Comparison of ENCODE assay signal across 24 mouse cellular contexts in the genomic region with DNA sequence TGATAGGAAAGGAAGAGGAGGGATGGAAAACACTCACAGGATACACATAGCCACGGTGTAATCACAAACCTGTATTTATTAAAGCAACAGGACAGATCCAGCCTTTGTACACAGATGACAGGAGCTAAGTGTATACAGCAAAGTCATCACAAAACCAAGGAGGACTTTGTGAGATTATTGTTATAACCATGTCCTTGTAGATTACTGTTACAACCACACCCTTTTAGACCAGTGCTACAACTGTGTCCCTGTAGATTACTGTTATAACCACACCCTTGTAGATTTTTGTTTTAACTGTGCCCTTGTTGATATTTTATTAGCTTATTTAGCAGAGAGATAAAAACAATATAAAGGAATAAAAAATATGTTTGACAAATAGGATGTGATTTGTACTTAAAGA. TPM values are rescaled to one million over a fixed set of nuclear protein-coding genes. Genes with fewer than 3 reads are reported as not detected.
A peak's percentile ranks its signal among the peaks of the same experiment; 100 is the strongest.
DNase-seq lines count a peak whose midpoint lies in the region; ATAC-seq and TF ChIP-seq lines count a peak whose summit lies in the region.
"Had no signal": no experiment of that assay in that cellular context is flagged by ENCODE, and none has a peak within 500 bp of the region (broad histone marks: within the 10 kb centered on the region; RNA-seq: fewer than 3 reads in every experiment).

No protein-coding gene starts in this region.

- no peak overlapping the region for H3K9ac ChIP-seq in liver, embryonic 12.5 days
- no peak overlapping the region for H3K9ac ChIP-seq in liver, postnatal 0 days (replicated peaks)
- no peak overlapping the region for H3K9ac ChIP-seq in liver, embryonic 13.5 days
- H3K9ac ChIP-seq in liver, embryonic 16.5 days (ENCODE audit: low read depth, low read length): no peak overlapping the region
- no peak overlapping the region for H3K9ac ChIP-seq in midbrain, embryonic 15.5 days
- no peak overlapping the region for H3K9ac ChIP-seq in hindbrain, embryonic 11.5 days (ENCODE audit: low read depth, low read length)
- H3K9ac ChIP-seq: embryonic facial prominence, embryonic 12.5 days; forebrain, embryonic 13.5 days; forebrain, embryonic 15.5 days had no signal

- no peak for DNase-seq in liver, postnatal 0 days
- no peak for DNase-seq in liver, embryonic 13.5 days
- DNase-seq in testis, postnatal 10 days (ENCODE audit: low spot score): no peak
- DNase-seq in hindbrain, embryonic 11.5 days (ENCODE audit: low spot score): no peak
- DNase-seq: adrenal gland, adult 8-10 months; adrenal gland, postnatal 14 days; adrenal gland, postnatal 36 days; cerebellum, adult 11-12 months; cerebellum, adult 2 months; cerebellum, adult 9-10 months; cerebellum, postnatal 10 days; cerebellum, postnatal 25 days had no signal

- H3K9me3 ChIP-seq in liver, embryonic 12.5 days (replicated peaks): no peaks in the 10 kb centered on the region
- H3K9me3 ChIP-seq in liver, postnatal 0 days (ENCODE audit: low read length): no peaks in the 10 kb centered on the region
- H3K9me3 ChIP-seq in liver, embryonic 13.5 days (replicated peaks): no peaks in the 10 kb centered on the region
- no peaks in the 10 kb centered on the region for H3K9me3 ChIP-seq in liver, embryonic 16.5 days (replicated peaks; ENCODE audit: control insufficient read depth, low read length)
- no peaks in the 10 kb centered on the region for H3K9me3 ChIP-seq in midbrain, embryonic 15.5 days
- no peaks in the 10 kb centered on the region for H3K9me3 ChIP-seq in hindbrain, embryonic 11.5 days (ENCODE audit: control insufficient read depth, low read length)
- H3K9me3 ChIP-seq: embryonic facial prominence, embryonic 10.5 days; embryonic facial prominence, embryonic 12.5 days; forebrain, embryonic 13.5 days; forebrain, embryonic 15.5 days had no signal

- no peak overlapping the region for H3K27ac ChIP-seq in liver, embryonic 12.5 days
- H3K27ac ChIP-seq in liver, postnatal 0 days (ENCODE audit: low read depth): no peak overlapping the region
- H3K27ac ChIP-seq in liver, embryonic 13.5 days: no peak overlapping the region
- H3K27ac ChIP-seq in liver, embryonic 16.5 days (ENCODE audit: low read length): no peak overlapping the region
- no peak overlapping the region for H3K27ac ChIP-seq in midbrain, embryonic 15.5 days
- no peak overlapping the region for H3K27ac ChIP-seq in hindbrain, embryonic 11.5 days (ENCODE audit: low read depth, low read length)
- H3K27ac ChIP-seq: embryonic facial prominence, embryonic 10.5 days; embryonic facial prominence, embryonic 12.5 days; forebrain, embryonic 13.5 days; forebrain, embryonic 15.5 days had no signal

- no peak overlapping the region for H3K4me2 ChIP-seq in liver, embryonic 12.5 days
- no peak overlapping the region for H3K4me2 ChIP-seq in liver, postnatal 0 days (ENCODE audit: low read depth, low read length)
- H3K4me2 ChIP-seq in liver, embryonic 13.5 days: no peak overlapping the region
- no peak overlapping the region for H3K4me2 ChIP-seq in liver, embryonic 16.5 days (ENCODE audit: low read depth, low read length)
- no peak overlapping the region for H3K4me2 ChIP-seq in midbrain, embryonic 15.5 days
- no peak overlapping the region for H3K4me2 ChIP-seq in hindbrain, embryonic 11.5 days (replicated peaks; ENCODE audit: low read depth, low read length)
- H3K4me2 ChIP-seq: embryonic facial prominence, embryonic 12.5 days; forebrain, embryonic 13.5 days; forebrain, embryonic 15.5 days had no signal

- peaks cover 13% of the 10 kb centered on the region for H3K4me1 ChIP-seq in liver, embryonic 12.5 days
- no peaks in the 10 kb centered on the region for H3K4me1 ChIP-seq in liver, postnatal 0 days (ENCODE audit: insufficient read depth)
- peaks cover 12% of the 10 kb centered on the region for H3K4me1 ChIP-seq in liver, embryonic 13.5 days (replicated peaks)
- no peaks in the 10 kb centered on the region for H3K4me1 ChIP-seq in liver, embryonic 16.5 days (ENCODE audit: control insufficient read depth, low read depth, low read length)
- H3K4me1 ChIP-seq in midbrain, embryonic 15.5 days: no peaks in the 10 kb centered on the region
- H3K4me1 ChIP-seq in hindbrain, embryonic 11.5 days (replicated peaks; ENCODE audit: control insufficient read depth, insufficient read depth, low read length): no peaks in the 10 kb centered on the region
- H3K4me1 ChIP-seq: embryonic facial prominence, embryonic 10.5 days; embryonic facial prominence, embryonic 12.5 days; forebrain, embryonic 13.5 days; forebrain, embryonic 15.5 days had no signal

- no peaks in the 10 kb centered on the region for H3K36me3 ChIP-seq in liver, embryonic 12.5 days
- H3K36me3 ChIP-seq in liver, postnatal 0 days (replicated peaks; ENCODE audit: insufficient read depth, low read length): no peaks in the 10 kb centered on the region
- H3K36me3 ChIP-seq in liver, embryonic 13.5 days: no peaks in the 10 kb centered on the region
- no peaks in the 10 kb centered on the region for H3K36me3 ChIP-seq in liver, embryonic 16.5 days (ENCODE audit: control insufficient read depth, insufficient read depth)
- H3K36me3 ChIP-seq in midbrain, embryonic 15.5 days (replicated peaks): no peaks in the 10 kb centered on the region
- H3K36me3 ChIP-seq in hindbrain, embryonic 11.5 days (ENCODE audit: control insufficient read depth, insufficient read depth, low read length): no peaks in the 10 kb centered on the region
- H3K36me3 ChIP-seq: embryonic facial prominence, embryonic 10.5 days; embryonic facial prominence, embryonic 12.5 days; forebrain, embryonic 15.5 days had no signal

- TF ChIP-seq CTCF in liver, postnatal 0 days (IDR thresholded peaks at IDR 0.05; ENCODE audit: low read depth): no peak

- no peak for TF ChIP-seq EP300 in liver, postnatal 0 days (IDR thresholded peaks at IDR 0.05; ENCODE audit: low read depth)

- peak; percentile 72; the same call in 1 of the 2 replicates for ATAC-seq in liver, embryonic 12.5 days
- no peak for ATAC-seq in liver, postnatal 0 days
- peak; percentile 77 for ATAC-seq in liver, embryonic 13.5 days (ENCODE audit: low read depth)
- ATAC-seq in liver, embryonic 16.5 days (ENCODE audit: low read depth): 0 out of 2 replicates have a peak, but pooled peaks have one; percentile 16
- peak; percentile 50 for ATAC-seq in megakaryocyte-erythroid progenitor cell, adult 5-6 weeks (replicated peaks; ENCODE audit: low FRiP score, low TSS enrichment, poor library complexity, severe bottlenecking)
- ATAC-seq in midbrain, embryonic 15.5 days (replicated peaks): no peak
- no peak for ATAC-seq in hindbrain, embryonic 11.5 days (ENCODE audit: low FRiP score)
- ATAC-seq: activated CD4-positive, CD25-positive, alpha-beta regulatory T cell, adult 4 months; forebrain, embryonic 13.5 days; forebrain, embryonic 15.5 days; Patski had no signal

- 58% methylated on average over 1 of the region's 1 CpGs for WGBS in liver, embryonic 12.5 days (ENCODE audit: insufficient replicate concordance)
- WGBS in liver, postnatal 0 days (ENCODE audit: insufficient replicate concordance): 67% methylated on average over 1 of the region's 1 CpGs
- 57% methylated on average over 1 of the region's 1 CpGs for WGBS in liver, embryonic 13.5 days (ENCODE audit: insufficient replicate concordance)
- 42% methylated on average over 1 of the region's 1 CpGs for WGBS in liver, embryonic 16.5 days (ENCODE audit: insufficient replicate concordance)
- 77% methylated on average over 1 of the region's 1 CpGs for WGBS in midbrain, embryonic 15.5 days
- WGBS in hindbrain, embryonic 11.5 days: 83% methylated on average over 1 of the region's 1 CpGs

- H3K4me3 ChIP-seq in liver, embryonic 12.5 days: no peak overlapping the region
- H3K4me3 ChIP-seq in liver, postnatal 0 days (ENCODE audit: low read depth, low read length): no peak overlapping the region
- no peak overlapping the region for H3K4me3 ChIP-seq in liver, embryonic 13.5 days (replicated peaks)
- no peak overlapping the region for H3K4me3 ChIP-seq in liver, embryonic 16.5 days (ENCODE audit: low read depth, low read length)
- H3K4me3 ChIP-seq in midbrain, embryonic 15.5 days: no peak overlapping the region
- no peak overlapping the region for H3K4me3 ChIP-seq in hindbrain, embryonic 11.5 days (ENCODE audit: low read depth, low read length)
- H3K4me3 ChIP-seq: embryonic facial prominence, embryonic 10.5 days; embryonic facial prominence, embryonic 12.5 days; forebrain, embryonic 13.5 days; forebrain, embryonic 15.5 days had no signal

- no peaks in the 10 kb centered on the region for H3K27me3 ChIP-seq in liver, embryonic 12.5 days (replicated peaks)
- H3K27me3 ChIP-seq in liver, postnatal 0 days (ENCODE audit: insufficient read depth, low read length): no peaks in the 10 kb centered on the region
- H3K27me3 ChIP-seq in liver, embryonic 13.5 days: no peaks in the 10 kb centered on the region
- H3K27me3 ChIP-seq in liver, embryonic 16.5 days (ENCODE audit: control insufficient read depth, insufficient read depth, low read depth, low read length): no peaks in the 10 kb centered on the region
- no peaks in the 10 kb centered on the region for H3K27me3 ChIP-seq in midbrain, embryonic 15.5 days (replicated peaks)
- no peaks in the 10 kb centered on the region for H3K27me3 ChIP-seq in hindbrain, embryonic 11.5 days (ENCODE audit: control insufficient read depth, insufficient read depth, low read length)
- H3K27me3 ChIP-seq: embryonic facial prominence, embryonic 12.5 days; forebrain, embryonic 13.5 days; forebrain, embryonic 15.5 days had no signal

RNA-seq across cellular contexts. Expression of a gene that starts 58.8 kb away (rescaled TPM):
- polyA plus RNA-seq in liver, embryonic 12.5 days (2016; fragmentation: Nextera tagmentation; extraction: Ambion mirVana): not detected in 2 replicates
- polyA plus RNA-seq in liver, postnatal 0 days (2015; fragmentation: Nextera tagmentation; extraction: Ambion mirVana): 0.07 TPM in 1 of 2 replicates, not detected in the other
- not detected in 2 replicates for polyA plus RNA-seq in liver, embryonic 13.5 days (2015; fragmentation: Nextera tagmentation; extraction: Ambion mirVana)
- not detected in 2 replicates for polyA plus RNA-seq in liver, embryonic 16.5 days (2015; fragmentation: Nextera tagmentation; extraction: Ambion mirVana)
- total RNA-seq in megakaryocyte-erythroid progenitor cell, adult 5-6 weeks (2014; fragmentation: Nextera tagmentation): not detected in 2 replicates
- total RNA-seq in megakaryocyte-erythroid progenitor cell, adult 5-6 weeks (2017): not detected in 2 replicates
- polyA plus RNA-seq in midbrain, embryonic 15.5 days (2015; fragmentation: Nextera tagmentation; extraction: Ambion mirVana): 3.7 and 6.3 TPM in 2 replicates
- polyA plus RNA-seq in hindbrain, embryonic 11.5 days (2014; fragmentation: Nextera tagmentation; extraction: Ambion mirVana): 1.4 and 2.0 TPM in 2 replicates
- total RNA-seq: adrenal gland, adult 18-20 months; adrenal gland, adult 8-10 months; adrenal gland, postnatal 14 days; adrenal gland, postnatal 36 days had no signal
- polyA plus RNA-seq: activated CD4-positive, CD25-positive, alpha-beta regulatory T cell, adult 4 months; C2C12; Patski had no signal

Comparison
In these comparisons a context has a peak if more than half of its experiments do, and no peak if none do; other contexts are left out.
1. ATAC-seq: peak in liver, embryonic 12.5 days (single experiment), liver, embryonic 13.5 days (single experiment), liver, embryonic 16.5 days (single experiment) and megakaryocyte-erythroid progenitor cell, adult 5-6 weeks (single experiment); none in liver, postnatal 0 days (single experiment), midbrain, embryonic 15.5 days (single experiment) and hindbrain, embryonic 11.5 days (single experiment).